Mouse (Mus musculus) heart, adult 2 months (tissue): Measurements from ENCODE around the gene Cdk11b.
"Not testable (repeated sequence)": the region's sequence is repeated elsewhere in the genome, so short reads cannot be mapped to it uniquely, and the experiment has no call there.

Source experiments
- CTCF ChIP-seq: fragments of 200-600 bp; IDR thresholded peaks from 2 replicates; pipeline ENCODE4 v1.8.1; 2022; ENCODE audit warnings: antibody characterized with exemption, mild to moderate bottlenecking, moderate library complexity
- EP300 ChIP-seq: fragments of 200-500 bp; IDR thresholded peaks from 2 replicates; pipeline ENCODE4 v1.6.1; 2011; ENCODE audit warnings: low read depth, low read length, control low read depth; ENCODE audit not compliant: insufficient read depth
- POLR2A ChIP-seq: fragments of 200-500 bp; IDR thresholded peaks from 2 replicates; pipeline ENCODE4 v1.6.1; 2011; ENCODE audit warnings: mild to moderate bottlenecking, low read depth, low read length, control low read depth; ENCODE audit not compliant: insufficient read depth

DNA sequence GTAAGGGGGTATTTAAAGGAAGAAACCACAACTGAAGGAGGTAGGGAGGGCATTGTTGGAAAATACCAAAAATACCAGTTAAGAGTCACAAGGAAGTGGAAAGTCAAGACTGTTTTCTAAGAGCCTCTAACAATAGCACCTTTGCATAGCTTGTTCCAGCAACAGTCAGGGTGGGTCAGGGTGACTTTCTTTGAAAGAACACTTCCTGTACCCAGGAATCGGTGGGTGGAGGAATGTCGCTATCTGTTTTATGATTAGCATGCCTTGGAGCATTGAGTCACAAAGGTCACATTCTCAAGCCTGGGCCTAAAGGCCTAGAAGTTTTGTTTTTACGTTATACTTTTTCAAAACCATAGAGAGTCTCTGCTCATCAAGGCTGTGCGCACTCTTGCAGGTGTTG lies 63.1 kb downstream of the Cdk11b start:
- not testable (repeated sequence) for TF ChIP-seq POLR2A, CTCF, EP300
